Mouse (Mus musculus): ENCODE results near the gene Abhd11. TPM values are rescaled to one million over a fixed set of nuclear protein-coding genes. Genes with fewer than 3 reads are reported as not detected.

The Abhd11 gene
- polyA plus RNA-seq, 1 experiment = 78.4 TPM

DNA sequence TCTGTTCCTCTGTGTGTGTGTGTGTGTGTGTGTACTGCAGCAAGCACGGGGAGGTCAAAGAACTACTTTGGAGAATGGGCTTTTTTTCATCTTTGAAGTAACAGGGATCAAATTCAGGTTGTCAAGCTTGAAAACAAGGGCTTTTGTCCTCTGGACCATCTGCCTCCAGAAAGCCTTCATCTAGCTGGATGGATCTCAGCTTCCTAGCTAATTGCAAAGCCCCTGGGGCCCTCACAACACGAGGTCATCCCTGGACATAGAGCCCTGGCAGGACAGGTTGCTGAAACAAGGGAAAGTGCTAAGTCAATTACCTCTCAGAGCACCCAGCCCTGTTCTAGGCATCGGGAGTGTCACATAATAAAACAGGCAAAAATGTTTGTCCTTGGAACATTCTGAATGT is 25.2 kb upstream of the Abhd11 start:
- Histone ChIP-seq H3K4me3 (replicated peaks; ENCODE audit: extremely low read depth, low read depth, low read length) (no peak overlapping the region), H3K4me1 (ENCODE audit: control insufficient read depth, insufficient read depth, low read length) (peaks cover 9% of the 10 kb centered on the region; the same call in 1 of the 2 replicates)
- TF ChIP-seq POLR2A (IDR thresholded peaks at IDR 0.05; ENCODE audit: borderline replicate concordance, extremely low read depth, low read depth, low read length) = no peak
- TF ChIP-seq CTCF (IDR thresholded peaks at IDR 0.05; ENCODE audit: insufficient read depth, low read length) = no peak
- DNase-seq = no peak
- WGBS = 35% methylated on average over 3 of the region's 3 CpGs

DNA sequence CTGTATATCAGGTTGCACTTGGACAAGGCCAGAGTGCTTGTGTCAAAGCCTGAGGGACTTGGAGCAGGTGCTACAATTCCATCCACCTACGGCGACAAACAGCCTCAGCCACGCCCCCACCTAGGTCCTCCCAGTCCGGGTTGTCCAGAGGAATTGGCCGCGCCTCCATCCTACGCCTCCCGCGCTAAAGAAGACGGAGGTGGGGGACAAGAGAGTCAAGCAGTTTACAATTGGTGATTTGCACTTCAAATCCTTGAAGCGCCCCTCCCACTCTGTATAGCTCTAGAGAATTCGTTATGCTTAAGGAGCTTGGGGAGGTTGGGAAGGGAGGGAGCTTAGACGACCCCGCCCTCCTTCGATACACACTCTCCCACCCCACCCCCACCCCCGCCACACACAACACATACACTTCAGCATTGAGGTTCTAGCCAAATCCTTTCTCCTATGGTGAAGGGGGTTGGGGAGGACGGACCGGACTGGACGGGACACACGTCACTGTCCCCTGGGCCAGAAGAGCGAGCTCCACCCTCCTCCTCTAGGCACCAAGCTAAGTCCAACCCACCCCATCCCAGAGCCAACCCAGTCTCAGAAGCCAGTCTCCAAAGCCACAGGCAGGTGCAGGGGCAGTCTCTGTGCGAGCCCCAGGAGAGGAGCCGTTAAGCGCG is 23.2 kb upstream of the Abhd11 start, which contains the start of gene Cldn3:
Cldn3 (plus strand) TSS at position 582 of the 665 bp plus-strand sequence.
- H3K4me1 ChIP-seq (ENCODE audit: control insufficient read depth, insufficient read depth, low read length) = peaks cover 14% of the 10 kb centered on the region
- peak; percentile 82 for DNase-seq
- 3% methylated on average over 25 of the region's 25 CpGs for WGBS
- TF ChIP-seq CTCF (IDR thresholded peaks at IDR 0.05; ENCODE audit: insufficient read depth, low read length) = no peak
- TF ChIP-seq POLR2A (IDR thresholded peaks at IDR 0.05; ENCODE audit: borderline replicate concordance, extremely low read depth, low read depth, low read length) = peak; percentile 95
- peak within 1 kb of the TSS; percentile 74 for H3K4me3 ChIP-seq (replicated peaks; ENCODE audit: extremely low read depth, low read depth, low read length)

DNA sequence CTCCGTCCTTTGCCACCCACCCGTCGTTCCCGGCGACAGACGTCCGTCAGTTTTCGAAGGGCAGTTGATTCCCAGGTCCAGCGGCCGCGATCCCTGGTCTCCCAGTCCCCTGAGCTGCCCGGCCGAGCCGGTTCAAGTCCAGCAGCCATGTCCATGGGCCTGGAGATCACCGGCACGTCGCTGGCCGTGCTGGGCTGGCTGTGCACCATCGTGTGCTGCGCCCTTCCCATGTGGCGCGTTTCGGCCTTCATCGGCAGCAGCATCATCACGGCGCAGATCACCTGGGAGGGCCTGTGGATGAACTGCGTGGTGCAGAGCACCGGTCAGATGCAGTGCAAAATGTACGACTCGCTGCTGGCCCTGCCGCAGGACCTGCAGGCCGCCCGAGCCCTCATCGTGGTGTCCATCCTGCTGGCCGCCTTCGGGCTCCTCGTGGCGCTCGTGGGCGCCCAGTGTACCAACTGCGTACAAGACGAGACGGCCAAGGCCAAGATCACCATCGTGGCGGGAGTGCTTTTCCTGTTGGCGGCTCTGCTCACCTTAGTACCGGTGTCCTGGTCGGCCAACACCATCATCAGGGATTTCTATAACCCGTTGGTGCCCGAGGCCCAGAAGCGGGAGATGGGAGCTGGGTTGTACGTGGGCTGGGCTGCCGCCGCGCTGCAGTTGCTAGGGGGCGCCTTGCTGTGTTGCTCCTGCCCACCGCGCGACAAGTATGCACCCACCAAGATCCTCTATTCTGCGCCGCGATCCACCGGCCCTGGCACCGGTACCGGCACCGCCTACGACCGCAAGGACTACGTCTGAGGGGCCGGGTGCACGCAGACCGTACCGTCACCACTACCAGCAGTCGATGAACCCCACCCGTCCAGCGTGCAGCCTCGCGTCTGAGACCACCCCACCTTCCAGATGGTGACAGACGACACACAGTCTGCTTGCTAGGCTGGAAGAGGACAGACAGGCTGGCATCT is 22.4 kb upstream of the Abhd11 start:
- no peak for TF ChIP-seq CTCF (IDR thresholded peaks at IDR 0.05; ENCODE audit: insufficient read depth, low read length)
- TF ChIP-seq POLR2A (IDR thresholded peaks at IDR 0.05; ENCODE audit: borderline replicate concordance, extremely low read depth, low read depth, low read length) = peak; percentile 50; the same call in 1 of the 2 replicates
- WGBS = 6% methylated on average over 79 of the region's 79 CpGs
- peaks cover 14% of the 10 kb centered on the region for H3K4me1 ChIP-seq (ENCODE audit: control insufficient read depth, insufficient read depth, low read length)
- DNase-seq = peak; percentile 63
- peak overlapping the region; percentile 74 for H3K4me3 ChIP-seq (replicated peaks; ENCODE audit: extremely low read depth, low read depth, low read length)

DNA sequence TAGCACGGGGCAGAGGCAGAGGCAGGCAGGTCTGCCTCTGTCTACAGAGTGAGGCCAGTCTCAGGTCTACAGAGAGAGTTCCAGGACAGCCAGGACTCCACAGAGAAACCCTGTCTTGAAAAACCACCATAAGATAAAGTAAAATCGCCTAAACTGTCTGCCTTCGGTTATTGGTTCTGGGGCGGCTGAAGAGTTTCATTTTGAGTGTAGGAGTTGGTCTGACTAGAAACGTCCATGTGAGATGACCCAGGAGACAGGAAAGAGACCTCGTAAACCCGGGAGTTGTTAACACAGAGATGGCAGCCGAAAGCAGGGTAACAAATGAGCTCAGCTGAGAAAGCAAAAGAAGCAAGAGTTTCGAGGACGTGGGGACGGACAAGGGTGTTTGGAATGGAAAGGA is 19.8 kb upstream of the Abhd11 start:
- peak overlapping the region; percentile 40 for H3K4me3 ChIP-seq (replicated peaks; ENCODE audit: extremely low read depth, low read depth, low read length)
- DNase-seq = no peak
- 37% methylated on average over 11 of the region's 11 CpGs for WGBS
- TF ChIP-seq POLR2A (IDR thresholded peaks at IDR 0.05; ENCODE audit: borderline replicate concordance, extremely low read depth, low read depth, low read length) (no peak), CTCF (IDR thresholded peaks at IDR 0.05; ENCODE audit: insufficient read depth, low read length) (no peak)
- H3K4me1 ChIP-seq (ENCODE audit: control insufficient read depth, insufficient read depth, low read length) = peaks cover 17% of the 10 kb centered on the region

DNA sequence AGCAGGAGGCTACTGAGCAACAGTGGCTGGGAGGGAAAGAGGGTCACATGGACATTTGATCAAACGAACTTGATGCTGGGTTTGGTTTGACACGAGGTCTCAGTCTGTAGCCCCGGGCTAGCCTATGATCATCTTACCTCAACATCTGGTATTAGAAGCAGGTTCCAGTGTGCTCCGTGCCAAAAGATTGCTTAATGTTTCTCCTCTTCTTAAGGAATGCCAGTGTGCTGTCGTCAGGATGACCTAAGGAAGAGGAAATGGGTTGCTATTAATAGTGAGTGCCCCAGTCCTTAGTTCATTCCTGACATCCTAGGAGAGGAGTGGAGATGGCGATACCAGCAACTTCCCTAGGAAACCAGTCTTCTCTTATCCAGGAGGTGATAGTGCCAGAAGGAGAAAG is 19.2 kb upstream of the Abhd11 start:
- 14% methylated on average over 6 of the region's 6 CpGs for WGBS
- H3K4me1 ChIP-seq (ENCODE audit: control insufficient read depth, insufficient read depth, low read length) = peaks cover 15% of the 10 kb centered on the region
- TF ChIP-seq POLR2A (IDR thresholded peaks at IDR 0.05; ENCODE audit: borderline replicate concordance, extremely low read depth, low read depth, low read length) (no peak), CTCF (IDR thresholded peaks at IDR 0.05; ENCODE audit: insufficient read depth, low read length) (no peak)
- no peak for DNase-seq
- H3K4me3 ChIP-seq (replicated peaks; ENCODE audit: extremely low read depth, low read depth, low read length) = no peak overlapping the region

DNA sequence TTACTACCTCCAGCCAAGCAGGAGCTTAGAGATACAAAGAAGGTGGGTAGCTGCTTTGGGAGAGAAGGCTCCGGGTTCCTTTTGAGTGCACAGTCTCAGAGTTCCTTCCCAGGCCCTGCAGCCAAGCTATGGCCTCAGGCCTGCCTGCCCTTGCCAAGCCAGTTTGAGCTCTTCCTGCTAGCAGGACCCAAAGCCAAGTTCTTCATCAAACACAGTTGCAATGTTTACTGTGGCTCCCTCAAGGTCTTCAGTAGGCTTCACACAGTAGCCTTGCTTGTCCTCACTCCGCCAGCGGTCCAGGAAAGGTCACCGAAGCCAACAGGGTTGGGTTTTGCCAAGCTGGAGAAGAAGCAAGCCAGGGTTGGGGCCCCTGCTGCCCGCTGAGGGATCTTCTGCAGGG is 16.4 kb upstream of the Abhd11 start:
- 55% methylated on average over 5 of the region's 5 CpGs for WGBS
- DNase-seq = no peak
- Histone ChIP-seq H3K4me1 (ENCODE audit: control insufficient read depth, insufficient read depth, low read length) (peaks cover 8% of the 10 kb centered on the region), H3K4me3 (replicated peaks; ENCODE audit: extremely low read depth, low read depth, low read length) (no peak overlapping the region)
- no peak for TF ChIP-seq CTCF (IDR thresholded peaks at IDR 0.05; ENCODE audit: insufficient read depth, low read length)
- no peak; the same call in 1 of the 2 replicates for TF ChIP-seq POLR2A (IDR thresholded peaks at IDR 0.05; ENCODE audit: borderline replicate concordance, extremely low read depth, low read depth, low read length)

DNA sequence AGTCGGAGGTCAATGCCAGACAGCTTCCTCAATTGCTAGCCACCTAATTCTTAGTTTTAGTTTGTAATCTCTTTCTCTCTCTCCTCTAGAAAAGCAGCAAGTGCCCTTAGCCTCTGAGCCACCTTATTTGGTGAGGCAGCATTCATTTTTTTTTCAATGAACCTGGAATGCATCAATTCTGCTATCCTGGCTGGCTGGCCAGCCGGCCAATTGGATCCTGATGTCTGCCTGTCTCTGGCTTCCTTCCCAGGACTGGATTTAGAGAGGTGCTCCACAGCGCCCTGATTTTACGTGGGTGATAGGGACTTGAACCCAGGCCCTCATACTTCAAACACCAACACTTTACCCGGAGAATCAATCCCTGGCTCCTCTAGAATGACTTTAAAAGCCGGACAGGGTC is 10.6 kb upstream of the Abhd11 start:
- DNase-seq = no peak
- H3K4me1 ChIP-seq (ENCODE audit: control insufficient read depth, insufficient read depth, low read length) = peaks cover 4% of the 10 kb centered on the region; the same call in 1 of the 2 replicates
- 50% methylated on average over 6 of the region's 6 CpGs for WGBS
- no peak overlapping the region for H3K4me3 ChIP-seq (replicated peaks; ENCODE audit: extremely low read depth, low read depth, low read length)
- no peak for TF ChIP-seq CTCF (IDR thresholded peaks at IDR 0.05; ENCODE audit: insufficient read depth, low read length)
- TF ChIP-seq POLR2A (IDR thresholded peaks at IDR 0.05; ENCODE audit: borderline replicate concordance, extremely low read depth, low read depth, low read length) = no peak

DNA sequence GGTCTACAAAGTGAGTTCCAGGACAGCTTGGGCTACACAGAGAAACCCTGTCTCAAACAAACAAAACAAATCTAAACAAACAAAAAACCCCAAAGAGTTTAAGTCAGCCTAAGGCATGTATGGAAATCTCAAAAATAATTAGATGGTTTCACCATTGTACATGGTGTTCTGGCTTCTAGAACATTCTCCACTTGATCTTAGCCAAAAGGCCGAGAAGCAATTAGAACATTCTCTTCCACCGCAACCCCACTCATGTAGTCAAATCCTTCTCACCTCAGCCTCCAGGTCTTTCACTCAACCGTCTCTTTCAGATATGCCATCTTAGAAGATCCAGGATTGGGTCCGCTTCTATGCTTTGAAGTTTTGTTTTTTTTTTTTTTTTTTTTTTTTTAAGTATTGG is 9.2 kb upstream of the Abhd11 start:
- no peak for DNase-seq
- Histone ChIP-seq H3K4me3 (replicated peaks; ENCODE audit: extremely low read depth, low read depth, low read length) (no peak overlapping the region), H3K4me1 (ENCODE audit: control insufficient read depth, insufficient read depth, low read length) (peaks cover 4% of the 10 kb centered on the region; the same call in 1 of the 2 replicates)
- WGBS = 87% methylated on average over 4 of the region's 4 CpGs
- TF ChIP-seq POLR2A (IDR thresholded peaks at IDR 0.05; ENCODE audit: borderline replicate concordance, extremely low read depth, low read depth, low read length) (no peak), CTCF (IDR thresholded peaks at IDR 0.05; ENCODE audit: insufficient read depth, low read length) (no peak)

DNA sequence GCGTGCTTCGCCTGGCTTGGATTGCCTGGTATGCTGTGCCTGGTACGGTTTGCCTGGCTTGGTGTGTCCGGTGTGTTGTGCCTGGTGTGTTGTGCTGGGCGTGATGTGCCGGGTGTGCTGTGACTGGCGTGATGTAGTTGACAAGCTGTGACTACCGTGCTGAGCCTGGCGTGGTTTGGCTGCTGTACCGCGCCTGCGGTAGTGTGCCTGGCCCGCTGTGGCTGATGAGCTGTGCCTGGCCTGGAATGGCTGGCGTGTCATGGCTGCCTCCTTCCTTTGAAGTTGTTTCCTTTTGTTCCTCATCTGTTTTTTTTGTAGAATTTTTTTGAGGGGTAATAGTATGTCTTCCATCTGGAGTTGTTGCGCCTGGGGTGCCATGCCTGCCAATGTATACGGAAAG is 8.2 kb upstream of the Abhd11 start:
- WGBS = 61% methylated on average over 16 of the region's 16 CpGs
- Histone ChIP-seq H3K4me3 (replicated peaks; ENCODE audit: extremely low read depth, low read depth, low read length) (no peak overlapping the region), H3K4me1 (ENCODE audit: control insufficient read depth, insufficient read depth, low read length) (peaks cover 4% of the 10 kb centered on the region; the same call in 1 of the 2 replicates)
- no peak; the same call in 1 of the 2 replicates for TF ChIP-seq POLR2A (IDR thresholded peaks at IDR 0.05; ENCODE audit: borderline replicate concordance, extremely low read depth, low read depth, low read length)
- TF ChIP-seq CTCF (IDR thresholded peaks at IDR 0.05; ENCODE audit: insufficient read depth, low read length) = no peak
- DNase-seq = no peak

Data from lung, adult 2 months (tissue).